Mouse (Mus musculus) lung, postnatal 0 days (tissue): ENCODE measurements around the gene Spata1. TPM values are rescaled to one million over a fixed set of nuclear protein-coding genes. Genes with fewer than 3 reads are reported as not detected.

Experiments
- ATAC-seq: fragments of 200-750 bp; cut with Nextera tagmentation; 2 replicates; pipeline ENCODE4 v1.8.0; 2017; ENCODE audit warnings: moderate library complexity
- DNase-seq: peaks from one replicate; pipeline ENCODE4 v3.0.0-alpha.2; 2016; ENCODE audit warnings: low spot score
- H3K27ac ChIP-seq: fragments of 300-500 bp; sonication (generic); 2 replicates; pipeline ENCODE4 v1.5.1; 2014; ENCODE audit warnings: antibody characterized with exemption, mild to moderate bottlenecking, low read length, mixed read lengths
- H3K27me3 ChIP-seq: fragments of 300-500 bp; sonication (generic); replicated peaks from 2 replicates; pipeline ENCODE4 v1.6.1; 2014; ENCODE audit warnings: low read length, mixed read lengths; ENCODE audit not compliant: insufficient read depth
- H3K36me3 ChIP-seq: fragments of 300-500 bp; sonication (generic); 2 replicates; pipeline ENCODE4 v1.6.1; 2014; ENCODE audit warnings: low read length, mixed read lengths; ENCODE audit not compliant: insufficient read depth
- H3K4me1 ChIP-seq: fragments of 300-500 bp; sonication (generic); 2 replicates; pipeline ENCODE4 v1.6.1; 2014; ENCODE audit warnings: antibody characterized with exemption, low read depth, low read length, mixed read lengths; ENCODE audit not compliant: insufficient read depth
- H3K4me2 ChIP-seq: fragments of 300-500 bp; sonication (generic); replicated peaks from 2 replicates; pipeline ENCODE4 v1.6.1; 2014; ENCODE audit warnings: low read depth, mild to moderate bottlenecking, low read length, moderate library complexity, mixed read lengths
- H3K4me3 ChIP-seq: fragments of 300-500 bp; sonication (generic); 2 replicates; pipeline ENCODE4 v1.5.1; 2014; ENCODE audit warnings: low read depth, low read length
- H3K9ac ChIP-seq: fragments of 300-500 bp; sonication (generic); replicated peaks from 2 replicates; pipeline ENCODE4 v1.6.1; 2014; ENCODE audit warnings: low read depth, mild to moderate bottlenecking
- H3K9me3 ChIP-seq: fragments of 300-500 bp; sonication (generic); 2 replicates; pipeline ENCODE4 v1.6.1; 2016; ENCODE audit warnings: low read length, mixed read lengths
- CTCF ChIP-seq: IDR thresholded peaks from 2 replicates; pipeline ENCODE4 v1.5.1; 2016; ENCODE audit warnings: antibody characterized with exemption, mild to moderate bottlenecking
- EP300 ChIP-seq: IDR thresholded peaks from 2 replicates; pipeline ENCODE4 v1.6.1; 2016; ENCODE audit warnings: antibody characterized with exemption, mild to moderate bottlenecking, control low read depth
- WGBS: fragments of 180-500 bp; shearing (Covaris S2); extraction: QIAGEN DNeasy Blood & Tissue Kit; methylation state at CpG from one replicate; pipeline ENCODE4 v1.1.7; 2014; 5-methylcytosine and 5-hydroxymethylcytosine counted together
- polyA plus RNA-seq: library from polyadenylated mRNA; unstranded; fragments of >200 nt; fragmentation: Nextera tagmentation; extraction: Ambion mirVana; gene quantifications from 2 replicates; pipeline ENCODE4 v1.2.1, GENCODE M21; 2015

The Spata1 gene
- polyA plus RNA-seq, 1 experiment from 2014 or later: 4.4 TPM

DNA sequence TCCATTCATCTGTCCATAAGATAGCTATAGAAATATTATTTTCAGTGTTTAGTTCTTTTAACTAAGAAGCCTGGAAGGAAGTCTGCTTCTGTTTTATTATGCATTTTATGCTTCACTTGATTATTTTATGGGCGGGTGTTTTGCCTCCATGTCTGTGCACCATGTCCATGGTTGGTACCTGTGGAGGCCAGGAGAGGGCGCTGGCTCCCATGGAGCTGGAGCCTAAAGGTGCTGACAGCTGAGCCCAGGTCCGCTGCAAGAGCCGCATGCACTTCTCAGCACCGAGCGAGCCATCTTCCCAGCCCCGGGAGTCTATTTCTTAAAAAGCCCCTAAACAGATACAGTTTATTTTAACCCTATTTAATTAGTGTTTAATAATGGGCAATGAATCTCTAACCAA, 75.8 kb downstream of the Spata1 start:
- WGBS: 89% methylated on average over 7 of the region's 7 CpGs
- Histone ChIP-seq H3K4me2 (no peak overlapping the region), H3K4me3 (no peak overlapping the region), H3K27ac (no peak overlapping the region), H3K4me1 (no peaks in the 10 kb centered on the region), H3K9me3 (no peaks in the 10 kb centered on the region), H3K27me3 (no peaks in the 10 kb centered on the region), H3K9ac (no peak overlapping the region), H3K36me3 (0 out of 2 replicates have a peak, but pooled peaks cover 16% of the 10 kb centered on the region)
- ATAC-seq (no peak), DNase-seq (no peak)
- TF ChIP-seq CTCF (peak; percentile 42), EP300 (no peak)

- no peak overlapping the region for H3K4me3 ChIP-seq
- H3K9me3 ChIP-seq: no peaks in the 10 kb centered on the region
- TF ChIP-seq EP300 (no peak), CTCF (no peak)
- ATAC-seq (no peak), DNase-seq (peak; percentile 34)
- WGBS: 23% methylated on average over 8 of the region's 8 CpGs
- H3K36me3 ChIP-seq: 0 out of 2 replicates have a peak, but pooled peaks cover 10% of the 10 kb centered on the region
- no peaks in the 10 kb centered on the region for H3K4me1 ChIP-seq
- H3K27me3 ChIP-seq: no peaks in the 10 kb centered on the region
- H3K27ac ChIP-seq: no peak overlapping the region
- no peak overlapping the region for H3K4me2 ChIP-seq
- no peak overlapping the region for H3K9ac ChIP-seq
These were observed 77.8 kb downstream of the Spata1 start for GRCm38 (mm10) chr3:146421787-146422186.

- DNase-seq (no peak), ATAC-seq (no peak)
- TF ChIP-seq CTCF: no peak
- TF ChIP-seq EP300: no peak
- H3K4me2 ChIP-seq: no peak overlapping the region
- no peak overlapping the region for H3K4me3 ChIP-seq
- 90% methylated on average over 15 of the region's 15 CpGs for WGBS
- H3K27me3 ChIP-seq: no peaks in the 10 kb centered on the region
- H3K36me3 ChIP-seq: 0 out of 2 replicates have a peak, but pooled peaks cover 9% of the 10 kb centered on the region
- no peaks in the 10 kb centered on the region for H3K9me3 ChIP-seq
- no peaks in the 10 kb centered on the region for H3K4me1 ChIP-seq
- H3K27ac ChIP-seq: no peak overlapping the region
- H3K9ac ChIP-seq: no peak overlapping the region
These were observed 79.5 kb downstream of the Spata1 start for GRCm38 (mm10) chr3:146419992-146420537.

- no peak overlapping the region for H3K4me2 ChIP-seq
- TF ChIP-seq EP300 (no peak), CTCF (no peak)
These were observed 80.0 kb downstream of the Spata1 start for GRCm38 (mm10) chr3:146419534-146419933.

GRCm38 (mm10) chr3:146418901-146419300, 80.7 kb downstream of the Spata1 start:
- H3K4me1 ChIP-seq: no peaks in the 10 kb centered on the region
- H3K36me3 ChIP-seq: 0 out of 2 replicates have a peak, but pooled peaks cover 9% of the 10 kb centered on the region
- TF ChIP-seq EP300: no peak
- no peak for TF ChIP-seq CTCF
- no peak overlapping the region for H3K4me3 ChIP-seq
- H3K4me2 ChIP-seq: no peak overlapping the region
- no peaks in the 10 kb centered on the region for H3K9me3 ChIP-seq
- no peaks in the 10 kb centered on the region for H3K27me3 ChIP-seq
- no peak overlapping the region for H3K9ac ChIP-seq
- 69% methylated on average over 7 of the region's 7 CpGs for WGBS
- no peak for DNase-seq
- H3K27ac ChIP-seq: no peak overlapping the region
- no peak for ATAC-seq

More at GRCm38 (mm10) chr3:146419534-146419933, 80.0 kb downstream of the Spata1 start:
- no peak for ATAC-seq
- Histone ChIP-seq H3K27me3 (no peaks in the 10 kb centered on the region), H3K4me3 (no peak overlapping the region), H3K27ac (no peak overlapping the region), H3K9ac (no peak overlapping the region), H3K36me3 (0 out of 2 replicates have a peak, but pooled peaks cover 9% of the 10 kb centered on the region), H3K4me1 (no peaks in the 10 kb centered on the region), H3K9me3 (no peaks in the 10 kb centered on the region)
- 89% methylated on average over 9 of the region's 9 CpGs for WGBS
- no peak for DNase-seq

GRCm38 (mm10) chr3:146417873-146418272, 81.7 kb downstream of the Spata1 start:
- no peak for DNase-seq
- H3K4me3 ChIP-seq: no peak overlapping the region
- H3K27me3 ChIP-seq: no peaks in the 10 kb centered on the region
- ATAC-seq: no peak
- no peak overlapping the region for H3K27ac ChIP-seq
- H3K4me2 ChIP-seq: no peak overlapping the region
- 0 out of 2 replicates have a peak, but pooled peaks cover 9% of the 10 kb centered on the region for H3K36me3 ChIP-seq
- H3K9ac ChIP-seq: no peak overlapping the region
- TF ChIP-seq EP300: no peak
- TF ChIP-seq CTCF: no peak
- no peaks in the 10 kb centered on the region for H3K9me3 ChIP-seq
- H3K4me1 ChIP-seq: no peaks in the 10 kb centered on the region
- 92% methylated on average over 8 of the region's 8 CpGs for WGBS
